ENCODE assay signal across 14 mouse cellular contexts in genomic region chr19:57534262-57534661, GRCm38 (mm10).
"Had no signal": no experiment of that assay in that cellular context is flagged by ENCODE, and none has a peak within 500 bp of the region (broad histone marks: within the 10 kb centered on the region; RNA-seq: fewer than 3 reads in every experiment).

No protein-coding gene starts in this region.

- H3K4me3 ChIP-seq: limb, embryonic 15.5 days; midbrain, embryonic 10.5 days; myocyte; neural tube, embryonic 15.5 days had no signal

- H3K4me1 ChIP-seq: limb, embryonic 15.5 days; neural tube, embryonic 15.5 days had no signal

- H3K36me3 ChIP-seq: limb, embryonic 15.5 days; midbrain, embryonic 10.5 days; neural tube, embryonic 15.5 days had no signal

- H3K27me3 ChIP-seq: limb, embryonic 15.5 days; neural tube, embryonic 15.5 days had no signal

- H3K9ac ChIP-seq: hindbrain, embryonic 14.5 days; limb, embryonic 15.5 days; liver, embryonic 14.5 days; neural tube, embryonic 15.5 days had no signal

- H3K9me3 ChIP-seq: limb, embryonic 15.5 days; midbrain, embryonic 10.5 days; neural tube, embryonic 15.5 days had no signal

- DNase-seq: kidney, adult 11 months; kidney, postnatal 36 days; layer of hippocampus, adult 9-11 months; layer of hippocampus, postnatal 36 days; midbrain, embryonic 14.5 days; right cerebral cortex, adult 18-20 months; right cerebral cortex, postnatal 25 days; thymus, postnatal 36 days had no signal

- H3K27ac ChIP-seq: hindbrain, embryonic 14.5 days; limb, embryonic 15.5 days; liver, embryonic 14.5 days; midbrain, embryonic 10.5 days; neural tube, embryonic 15.5 days had no signal

- H3K4me2 ChIP-seq: hindbrain, embryonic 14.5 days; limb, embryonic 15.5 days; neural tube, embryonic 15.5 days had no signal
